Mouse (Mus musculus) CH12.LX (cell line): ENCODE measurements at regions not wholly inside any gene's neighbourhood (a gene's known extent, or its start where the extent isn't known, plus 50 kb on each side); places are given as distances from the start of the nearest gene placed in this dataset.

Experiments used
- CTCF ChIP-seq, 2 experiments: IDR thresholded peaks in 1 of 2; conservative IDR thresholded peaks in 1 of 2; 2 replicates each; pipeline ENCODE4 v1.5.1; 2011 to 2012; ENCODE audit warnings: low read depth in 2 of 2, low read length in 2 of 2, improper control_type of control experiment in 1 of 2, inconsistent platforms in 1 of 2, mild to moderate bottlenecking in 1 of 2, moderate library complexity in 1 of 2
- ELF1 ChIP-seq: IDR thresholded peaks from 2 replicates; pipeline ENCODE4 v1.6.1; 2014; ENCODE audit warnings: low read depth, mild to moderate bottlenecking, inconsistent platforms, low read length, improper control_type of control experiment
- EP300 ChIP-seq: IDR thresholded peaks from 2 replicates; pipeline ENCODE4 v1.6.1; 2011; ENCODE audit warnings: low read length, improper control_type of control experiment
- ETS1 ChIP-seq: conservative IDR thresholded peaks from 2 replicates; pipeline ENCODE4 v1.6.1; 2012; ENCODE audit warnings: low read depth, mild to moderate bottlenecking, inconsistent platforms, low read length, improper control_type of control experiment, moderate library complexity
- MAFK ChIP-seq: IDR thresholded peaks from 2 replicates; pipeline ENCODE4 v1.6.1; 2011; ENCODE audit warnings: low read length, improper control_type of control experiment; ENCODE audit not compliant: insufficient replicate concordance
- MYC ChIP-seq: IDR thresholded peaks from 2 replicates; pipeline ENCODE4 v1.6.1; 2011; ENCODE audit warnings: low read depth, mild to moderate bottlenecking, improper control_type of control experiment, low read length
- POLR2A ChIP-seq: IDR thresholded peaks from 2 replicates; pipeline ENCODE4 v1.6.1; 2011; ENCODE audit warnings: low read depth, mild to moderate bottlenecking, improper control_type of control experiment, low read length
- SMC3 ChIP-seq: IDR thresholded peaks from 2 replicates; pipeline ENCODE4 v1.6.1; 2011; ENCODE audit warnings: low read depth, low read length, improper control_type of control experiment
- TCF12 ChIP-seq: IDR thresholded peaks from 2 replicates; pipeline ENCODE4 v1.6.1; 2014; ENCODE audit warnings: low read depth, mild to moderate bottlenecking, inconsistent platforms, low read length, improper control_type of control experiment
- USF2 ChIP-seq: conservative IDR thresholded peaks from 2 replicates; pipeline ENCODE4 v1.6.1; 2011; ENCODE audit warnings: low read depth, low read length, improper control_type of control experiment
- ZC3H11A ChIP-seq: IDR thresholded peaks from 2 replicates; pipeline ENCODE4 v1.6.1; 2012; ENCODE audit warnings: low read depth, mild to moderate bottlenecking, inconsistent platforms, low read length, improper control_type of control experiment
- ZKSCAN1 ChIP-seq: IDR thresholded peaks from 2 replicates; pipeline ENCODE4 v1.6.1; 2012; ENCODE audit warnings: low read depth, inconsistent platforms, low read length, improper control_type of control experiment, borderline replicate concordance
- ZNF384 ChIP-seq: IDR thresholded peaks from 2 replicates; pipeline ENCODE4 v1.6.1; 2012; ENCODE audit warnings: low read depth, low read length, improper control_type of control experiment, inconsistent platforms

- TF ChIP-seq POLR2A (no peak), EP300 (no peak), SMC3 (no peak), USF2 (no peak), ZKSCAN1 (no peak), MAFK (no peak), CTCF (conservative IDR thresholded peaks at IDR 0.05 in 1 of 2, IDR thresholded peaks at IDR 0.05 in 1 of 2; ENCODE audit: low read depth in 2 of 2, low read length in 2 of 2) (no peak), ETS1 (no peak), TCF12 (no peak), ZC3H11A (no peak), ELF1 (no peak), ZNF384 (no peak), MYC (no peak)
These were observed 353.2 kb downstream of the Vgll3 start for GRCm38 (mm10) chr16:66168289-66168688.
